Mouse (Mus musculus): ENCODE measurements around the gene Cck. TPM values are rescaled to one million over a fixed set of nuclear protein-coding genes. Genes with fewer than 3 reads are reported as not detected.

The Cck gene
- polyA plus RNA-seq, 1 experiment from 2014 or later, result 3.6 TPM

- Histone ChIP-seq H3K9ac (no peak overlapping the region), H3K9me3 (replicated peaks) (no peaks in the 10 kb centered on the region), H3K36me3 (no peaks in the 10 kb centered on the region), H3K4me2 (no peak overlapping the region), H3K27ac (no peak overlapping the region), H3K4me3 (replicated peaks) (no peak overlapping the region), H3K27me3 (peaks cover 57% of the 10 kb centered on the region), H3K4me1 (peaks cover 21% of the 10 kb centered on the region)
- 62% methylated on average over 11 of the region's 11 CpGs for WGBS
- ATAC-seq (replicated peaks; ENCODE audit: low FRiP score), result no peak
Observed at GRCm38 (mm10) chr9:121491592-121492240, 3.8 kb downstream of the Cck start.

- Histone ChIP-seq H3K27me3 (peaks cover 12% of the 10 kb centered on the region), H3K4me3 (replicated peaks) (no peak overlapping the region), H3K4me1 (no peaks in the 10 kb centered on the region; the same call in 1 of the 2 replicates), H3K9me3 (replicated peaks) (no peaks in the 10 kb centered on the region), H3K9ac (no peak overlapping the region), H3K36me3 (no peaks in the 10 kb centered on the region), H3K4me2 (no peak overlapping the region), H3K27ac (no peak overlapping the region)
- no peak for ATAC-seq (replicated peaks; ENCODE audit: low FRiP score)
- WGBS, result 79% methylated on average over 7 of the region's 7 CpGs
Observed at GRCm38 (mm10) chr9:121487216-121487615, 8.3 kb downstream of the Cck start.

- H3K9ac ChIP-seq, result no peak overlapping the region
- no peak; the same call in 1 of the 2 replicates for ATAC-seq (replicated peaks; ENCODE audit: low FRiP score)
- 32% methylated on average over 5 of the region's 5 CpGs for WGBS
Observed at GRCm38 (mm10) chr9:121479453-121479852, 16.0 kb downstream of the Cck start.

GRCm38 (mm10) chr9:121477305-121477911 lies 18.1 kb downstream of the Cck start:
- Histone ChIP-seq H3K36me3 (peaks cover 14% of the 10 kb centered on the region; the same call in 1 of the 2 replicates), H3K27me3 (no peaks in the 10 kb centered on the region), H3K9me3 (replicated peaks) (no peaks in the 10 kb centered on the region), H3K4me2 (peak overlapping the region; percentile 53), H3K4me1 (peaks cover 4% of the 10 kb centered on the region; the same call in 1 of the 2 replicates), H3K27ac (no peak overlapping the region), H3K9ac (0 out of 2 replicates have a peak overlapping the region, but pooled peaks have one; percentile 9), H3K4me3 (replicated peaks) (peak overlapping the region; percentile 20; the same call in 1 of the 2 replicates)
- 13% methylated on average over 15 of the region's 15 CpGs for WGBS
- peak; percentile 53; the same call in 1 of the 2 replicates for ATAC-seq (replicated peaks; ENCODE audit: low FRiP score)

More at GRCm38 (mm10) chr9:121479453-121479852, 16.0 kb downstream of the Cck start:
- Histone ChIP-seq H3K27ac (no peak overlapping the region), H3K9me3 (replicated peaks) (no peaks in the 10 kb centered on the region), H3K4me1 (peaks cover 4% of the 10 kb centered on the region; the same call in 1 of the 2 replicates), H3K36me3 (no peaks in the 10 kb centered on the region), H3K4me3 (replicated peaks) (no peak overlapping the region), H3K27me3 (no peaks in the 10 kb centered on the region), H3K4me2 (no peak overlapping the region)

GRCm38 (mm10) chr9:121475488-121476452 lies 19.7 kb downstream of the Cck start:
- H3K9ac ChIP-seq, result no peak overlapping the region
- no peaks in the 10 kb centered on the region for H3K9me3 ChIP-seq (replicated peaks)
- H3K27me3 ChIP-seq, result no peaks in the 10 kb centered on the region
- H3K4me2 ChIP-seq, result no peak overlapping the region
- peaks cover 16% of the 10 kb centered on the region; the same call in 1 of the 2 replicates for H3K36me3 ChIP-seq
- no peak overlapping the region for H3K4me3 ChIP-seq (replicated peaks)
- ATAC-seq (replicated peaks; ENCODE audit: low FRiP score), result no peak
- WGBS, result 81% methylated on average over 16 of the region's 16 CpGs
- H3K4me1 ChIP-seq, result peaks cover 4% of the 10 kb centered on the region; the same call in 1 of the 2 replicates
- H3K27ac ChIP-seq, result no peak overlapping the region

GRCm38 (mm10) chr9:121474771-121475170 lies 20.7 kb downstream of the Cck start:
- WGBS, result 86% methylated on average over 5 of the region's 5 CpGs
- no peak overlapping the region for H3K27ac ChIP-seq
- H3K36me3 ChIP-seq, result peaks cover 16% of the 10 kb centered on the region; the same call in 1 of the 2 replicates
- peaks cover 4% of the 10 kb centered on the region; the same call in 1 of the 2 replicates for H3K4me1 ChIP-seq
- H3K4me3 ChIP-seq (replicated peaks), result no peak overlapping the region
- H3K9me3 ChIP-seq (replicated peaks), result no peaks in the 10 kb centered on the region
- H3K4me2 ChIP-seq, result no peak overlapping the region
- no peak overlapping the region for H3K9ac ChIP-seq
- no peak for ATAC-seq (replicated peaks; ENCODE audit: low FRiP score)
- H3K27me3 ChIP-seq, result no peaks in the 10 kb centered on the region

- Histone ChIP-seq H3K27ac (no peak overlapping the region), H3K9me3 (replicated peaks) (no peaks in the 10 kb centered on the region), H3K4me3 (replicated peaks) (no peak overlapping the region), H3K4me1 (0 out of 2 replicates have a peak, but pooled peaks cover 2% of the 10 kb centered on the region), H3K9ac (no peak overlapping the region), H3K27me3 (no peaks in the 10 kb centered on the region), H3K4me2 (no peak overlapping the region), H3K36me3 (peaks cover 27% of the 10 kb centered on the region)
- ATAC-seq (replicated peaks; ENCODE audit: low FRiP score), result no peak
- whole genome bisulfite sequencing, result 74% methylated on average over 6 of the region's 6 CpGs
Observed at GRCm38 (mm10) chr9:121469711-121470110, 25.8 kb downstream of the Cck start.

- 84% methylated on average over 11 of the region's 11 CpGs for WGBS
- no peak overlapping the region for H3K4me3 ChIP-seq (replicated peaks)
- no peaks in the 10 kb centered on the region for H3K27me3 ChIP-seq
- H3K9ac ChIP-seq, result no peak overlapping the region
- ATAC-seq (replicated peaks; ENCODE audit: low FRiP score), result no peak
- no peak overlapping the region for H3K27ac ChIP-seq
- H3K9me3 ChIP-seq (replicated peaks), result no peaks in the 10 kb centered on the region
- H3K4me2 ChIP-seq, result no peak overlapping the region
- H3K4me1 ChIP-seq, result 0 out of 2 replicates have a peak, but pooled peaks cover 2% of the 10 kb centered on the region
- peaks cover 21% of the 10 kb centered on the region for H3K36me3 ChIP-seq
Observed at GRCm38 (mm10) chr9:121467460-121467859, 28.0 kb downstream of the Cck start.

- no peak overlapping the region for H3K4me3 ChIP-seq (replicated peaks)
- H3K36me3 ChIP-seq, result peaks cover 53% of the 10 kb centered on the region
- ATAC-seq (replicated peaks; ENCODE audit: low FRiP score), result peak; percentile 61
- no peak overlapping the region; the same call in 1 of the 2 replicates for H3K4me2 ChIP-seq
- H3K9me3 ChIP-seq (replicated peaks), result no peaks in the 10 kb centered on the region
- no peaks in the 10 kb centered on the region for H3K27me3 ChIP-seq
- H3K4me1 ChIP-seq, result peaks cover 15% of the 10 kb centered on the region
- H3K27ac ChIP-seq, result 0 out of 2 replicates have a peak overlapping the region, but pooled peaks have one; percentile 41
- no peak overlapping the region for H3K9ac ChIP-seq
- WGBS, result 32% methylated on average over 16 of the region's 16 CpGs
Observed at GRCm38 (mm10) chr9:121460527-121460926, 35.0 kb downstream of the Cck start.

GRCm38 (mm10) chr9:121459950-121460349 lies 35.5 kb downstream of the Cck start:
- H3K9ac ChIP-seq, result no peak overlapping the region
- peak; percentile 50; the same call in 1 of the 2 replicates for ATAC-seq (replicated peaks; ENCODE audit: low FRiP score)
- no peak overlapping the region for H3K4me2 ChIP-seq
- H3K9me3 ChIP-seq (replicated peaks), result no peaks in the 10 kb centered on the region
- H3K27me3 ChIP-seq, result no peaks in the 10 kb centered on the region
- peaks cover 58% of the 10 kb centered on the region for H3K36me3 ChIP-seq
- no peak overlapping the region for H3K4me3 ChIP-seq (replicated peaks)
- H3K4me1 ChIP-seq, result peaks cover 15% of the 10 kb centered on the region
- H3K27ac ChIP-seq, result no peak overlapping the region
- WGBS, result 34% methylated on average over 2 of the region's 2 CpGs

- H3K36me3 ChIP-seq, result peaks cover 72% of the 10 kb centered on the region
- H3K9me3 ChIP-seq (replicated peaks), result no peaks in the 10 kb centered on the region
- peaks cover 15% of the 10 kb centered on the region for H3K4me1 ChIP-seq
- no peaks in the 10 kb centered on the region for H3K27me3 ChIP-seq
- H3K4me3 ChIP-seq (replicated peaks), result no peak overlapping the region
- H3K9ac ChIP-seq, result no peak overlapping the region
- no peak for ATAC-seq (replicated peaks; ENCODE audit: low FRiP score)
- H3K27ac ChIP-seq, result no peak overlapping the region
- H3K4me2 ChIP-seq, result no peak overlapping the region
- 29% methylated on average over 8 of the region's 8 CpGs for WGBS
Observed at GRCm38 (mm10) chr9:121458466-121458865, 37.0 kb downstream of the Cck start.

Measured in kidney, embryonic 15.5 days (tissue).